Mouse (Mus musculus): ENCODE measurements at regions not wholly inside any gene's neighbourhood (a gene's known extent, or its start where the extent isn't known, plus 50 kb on each side); places are given as distances from the start of the nearest gene placed in this dataset.
A peak's percentile ranks its signal among the peaks of the same experiment; 100 is the strongest.

GRCm38 (mm10) chr4:46257061-46257795 is 61.1 kb upstream of the Xpa start:
- DNase-seq = no peak

GRCm38 (mm10) chr4:46258774-46259173 is 62.7 kb upstream of the Xpa start:
- no peak for DNase-seq

DNA sequence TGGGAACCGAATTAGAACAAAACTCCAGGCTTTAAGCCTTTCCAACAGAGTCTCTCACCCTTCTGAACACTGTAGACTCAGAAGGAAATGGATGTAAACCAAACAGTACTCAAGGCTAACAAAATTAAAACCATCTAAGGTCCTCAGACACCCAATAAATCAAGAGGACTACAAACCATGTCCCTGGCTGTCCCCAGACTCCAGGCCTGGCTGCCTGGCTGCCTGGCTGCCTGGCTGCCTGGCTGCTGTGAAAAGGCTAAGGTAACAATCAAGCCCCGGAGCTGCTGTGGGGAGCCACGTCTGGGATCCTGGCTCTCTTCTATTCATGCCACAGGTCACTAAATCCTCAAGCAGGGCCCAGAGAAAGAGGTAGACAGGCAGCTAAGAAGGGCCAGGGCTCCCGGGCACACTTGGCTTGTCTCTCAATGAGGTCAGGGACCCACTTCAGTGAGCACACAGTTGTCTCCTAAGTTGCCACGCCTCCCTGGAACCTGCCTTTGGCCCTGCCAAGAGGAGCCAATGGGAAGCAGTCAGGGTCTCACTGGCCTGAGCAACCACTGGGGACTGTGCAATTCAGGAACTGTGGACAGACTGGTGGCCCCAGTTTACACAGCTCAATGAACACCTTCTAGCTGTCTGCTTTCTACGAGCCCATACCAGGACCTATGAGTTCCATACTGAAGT is 72.6 kb upstream of the Xpa start:
- DNase-seq = no peak

DNA sequence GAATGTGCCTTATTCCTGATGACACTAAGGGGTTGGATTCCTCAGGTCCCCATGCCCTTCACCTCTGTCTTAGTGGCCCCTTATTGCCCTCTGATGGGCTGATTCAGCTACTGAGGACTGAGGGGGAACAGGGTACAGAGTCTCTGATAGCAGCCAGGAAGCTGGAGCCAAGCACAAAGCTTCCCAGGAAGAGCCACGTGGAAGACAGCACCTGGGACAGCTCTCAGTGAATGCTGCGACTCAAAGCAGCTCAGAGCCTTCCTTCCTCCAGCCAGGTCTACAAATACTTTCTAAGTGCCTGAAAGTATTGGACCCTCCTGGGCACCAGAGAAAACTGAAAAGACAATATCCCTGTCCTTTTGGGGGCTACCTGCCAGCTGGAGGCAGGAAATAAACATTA is 72.3 kb upstream of the Foxe1 start:
- DNase-seq = no peak

DNA sequence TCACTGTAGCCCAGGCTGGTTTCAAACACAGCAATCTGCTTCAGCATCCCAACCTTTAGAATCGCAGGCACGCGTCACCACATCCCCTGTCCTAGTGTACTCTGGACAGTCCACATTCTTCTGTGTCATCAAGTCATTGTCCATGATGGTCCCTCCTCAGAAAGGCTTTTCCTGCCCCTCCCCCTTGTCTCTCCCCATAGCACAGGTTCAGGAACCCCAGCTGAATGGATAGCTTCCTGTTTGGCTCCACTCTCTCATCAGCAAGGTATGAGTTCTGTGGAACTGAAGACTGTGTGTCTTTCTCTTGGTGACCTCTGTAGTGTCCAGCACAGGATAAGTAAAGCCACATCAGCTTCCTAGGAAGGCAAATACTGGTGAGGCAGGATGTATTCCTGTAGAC is 67.6 kb upstream of the Foxe1 start:
- DNase-seq = no peak

DNA sequence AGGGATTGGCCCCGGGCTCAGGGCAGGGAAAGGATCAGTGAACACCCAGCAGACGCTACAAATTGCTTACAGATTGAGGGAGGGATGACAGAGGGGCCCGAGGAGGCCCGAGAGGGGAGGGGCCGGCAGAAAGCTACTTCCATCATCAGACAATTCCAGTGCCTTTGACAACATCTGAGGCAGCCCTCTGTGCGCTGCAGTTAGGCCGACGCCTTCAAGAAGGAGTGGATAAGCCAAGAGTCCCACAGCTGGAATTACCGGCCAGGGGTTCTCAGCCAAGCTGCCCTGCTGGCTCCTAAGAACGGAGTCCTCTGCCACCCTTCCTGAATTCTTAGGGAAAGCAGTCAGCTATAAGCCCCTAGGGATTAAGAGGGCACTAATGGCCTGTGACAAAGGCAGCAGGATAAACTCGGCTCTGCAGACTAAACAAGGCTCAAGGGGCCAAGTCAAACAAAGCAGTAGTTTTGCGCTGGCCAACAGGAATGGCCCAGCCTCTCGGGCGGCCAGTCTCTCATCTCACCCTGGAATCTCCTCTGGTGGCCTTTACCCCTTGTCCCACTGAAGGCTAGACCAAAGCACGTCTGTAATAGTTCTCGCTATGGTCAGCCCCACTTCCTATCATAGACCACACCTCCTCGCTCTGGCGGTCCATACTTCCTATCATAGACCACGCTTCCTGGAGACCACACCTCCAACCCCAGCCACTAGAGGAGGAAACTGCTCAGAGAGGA is 66.4 kb upstream of the Foxe1 start:
- peak; percentile 34 for DNase-seq

- no peak for DNase-seq
Observed at GRCm38 (mm10) chr4:46286955-46287354, 56.5 kb upstream of the Foxe1 start.

DNA sequence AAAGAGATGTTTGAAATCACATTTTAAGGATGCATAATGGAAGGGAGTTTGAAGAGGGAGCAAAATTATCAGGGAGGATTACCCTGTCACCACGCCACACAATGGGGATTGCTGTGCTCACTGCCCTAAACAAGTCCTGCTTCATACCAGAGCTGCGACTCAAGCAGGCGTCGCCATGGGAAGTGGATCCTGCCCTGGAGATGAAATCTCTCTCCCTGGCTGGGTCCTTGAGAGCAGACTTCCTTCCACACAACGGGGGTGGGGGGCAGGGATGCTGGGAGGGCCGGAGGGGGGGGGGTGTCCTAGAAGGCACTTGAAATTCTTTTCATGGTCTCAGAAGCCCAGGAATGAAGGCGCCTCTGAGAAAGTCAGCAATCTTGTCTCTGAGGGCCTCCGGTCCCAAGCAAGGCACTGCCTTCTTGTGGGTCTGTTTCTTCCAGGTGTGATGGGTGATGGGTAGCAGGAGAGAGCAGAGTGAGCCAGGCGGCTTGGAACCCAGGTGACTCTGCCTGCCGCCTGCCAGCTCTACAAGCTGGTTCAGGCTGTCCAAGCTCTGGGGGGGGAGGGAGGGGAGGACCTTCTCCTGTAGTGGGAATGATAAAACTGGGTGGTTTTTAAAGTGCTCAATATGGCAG is 51.7 kb upstream of the Foxe1 start:
- no peak for DNase-seq
